Mouse (Mus musculus) liver, embryonic 14.5 days (tissue): ENCODE results near the gene Aass. TPM values are rescaled to one million over a fixed set of nuclear protein-coding genes. Genes with fewer than 3 reads are reported as not detected.
"Not testable (repeated sequence)": the region's sequence is repeated elsewhere in the genome, so short reads cannot be mapped to it uniquely, and the experiment has no call there.

Experiments used
- ATAC-seq: fragments of 200-750 bp; cut with Nextera tagmentation; 2 replicates; pipeline ENCODE4 v1.8.0; 2017; ENCODE audit warnings: moderate number of reproducible peaks, mild to moderate bottlenecking, moderate library complexity; ENCODE audit not compliant: insufficient read depth
- DNase-seq, 3 experiments: peaks; one replicate each; pipeline ENCODE4 v3.0.0-alpha.2; 2012 to 2013; ENCODE audit warnings: low read depth in 3 of 3, low spot score in 3 of 3
- H3K27ac ChIP-seq: fragments of 300-500 bp; sonication (generic); 2 replicates; pipeline ENCODE4 v1.5.1; 2014; ENCODE audit warnings: moderate library complexity, mild to moderate bottlenecking, control low read depth, inconsistent platforms
- H3K27me3 ChIP-seq: fragments of 300-500 bp; sonication (generic); 2 replicates; pipeline ENCODE4 v1.6.1; 2014; ENCODE audit warnings: mild to moderate bottlenecking, low read length, moderate library complexity; ENCODE audit not compliant: control insufficient read depth, insufficient read depth
- H3K36me3 ChIP-seq: fragments of 300-500 bp; sonication (generic); replicated peaks from 2 replicates; pipeline ENCODE4 v1.6.1; 2014; ENCODE audit warnings: low read depth; ENCODE audit not compliant: control insufficient read depth, insufficient read depth
- H3K4me1 ChIP-seq, 2 experiments: fragments of 200-500 bp in 1 of 2; fragments of 300-500 bp in 1 of 2; sonication (generic) in 1 of 2; replicated peaks; 2 replicates each; pipeline ENCODE4 v1.6.1; 2012 to 2014; ENCODE audit warnings: antibody characterized with exemption in 1 of 2, inconsistent platforms in 1 of 2, low read length in 1 of 2; ENCODE audit not compliant: control insufficient read depth in 2 of 2, insufficient read depth in 2 of 2
- H3K4me2 ChIP-seq: fragments of 300-500 bp; sonication (generic); 2 replicates; pipeline ENCODE4 v1.6.1; 2014; ENCODE audit warnings: low read depth, mild to moderate bottlenecking, control low read depth, moderate library complexity
- H3K4me3 ChIP-seq, 2 experiments: fragments of 200-500 bp in 1 of 2; fragments of 300-500 bp in 1 of 2; sonication (generic) in 1 of 2; 2 replicates each; pipeline ENCODE4 v1.5.1; 2012 to 2014; ENCODE audit warnings: low read depth in 2 of 2, low read length in 2 of 2, mild to moderate bottlenecking in 2 of 2, control low read depth in 1 of 2, inconsistent platforms in 1 of 2, moderate library complexity in 1 of 2; ENCODE audit not compliant: insufficient read depth in 1 of 2
- H3K9ac ChIP-seq: fragments of 300-500 bp; sonication (generic); replicated peaks from 2 replicates; pipeline ENCODE4 v1.6.1; 2014; ENCODE audit warnings: mild to moderate bottlenecking, control low read depth, moderate library complexity
- H3K9me3 ChIP-seq: fragments of 300-500 bp; sonication (generic); 2 replicates; pipeline ENCODE4 v1.6.1; 2016; ENCODE audit warnings: low read length, mixed read lengths; ENCODE audit not compliant: control insufficient read depth
- CTCF ChIP-seq: IDR thresholded peaks from 2 replicates; pipeline ENCODE4 v1.5.1; 2016; ENCODE audit warnings: antibody characterized with exemption, low read depth, control low read depth
- EP300 ChIP-seq: IDR thresholded peaks from 2 replicates; pipeline ENCODE4 v1.6.1; 2016; ENCODE audit warnings: antibody characterized with exemption, low read depth
- WGBS: fragments of 180-500 bp; shearing (Covaris S2); extraction: QIAGEN DNeasy Blood & Tissue Kit; methylation state at CpG from one replicate; pipeline ENCODE4 v1.1.7; 2014; ENCODE audit not compliant: insufficient replicate concordance; 5-methylcytosine and 5-hydroxymethylcytosine counted together
- polyA plus RNA-seq, 2 experiments: library from polyadenylated mRNA; depleted of rRNA in 1 of 2; stranded (reverse) in 1 of 2; unstranded in 1 of 2; fragments of >200 nt; fragmentation: Nextera tagmentation in 1 of 2; extraction: Ambion mirVana in 1 of 2; gene quantifications; 2 replicates each; pipeline versions ENCODE4 v1.2.1 to v1.2.3; 2012 to 2014

Gene Aass
- polyA plus RNA-seq, 2 experiments, result 12.8 to 19.8 TPM

- H3K4me2 ChIP-seq, result no peak overlapping the region
- WGBS, result 49% methylated on average over 4 of the region's 4 CpGs
- TF ChIP-seq EP300, result no peak
- TF ChIP-seq CTCF, result no peak
Measured at GRCm38 (mm10) chr6:23106373-23106772, 26.4 kb downstream of the Aass start.

GRCm38 (mm10) chr6:23090346-23091055 is 42.3 kb downstream of the Aass start:
- not testable (repeated sequence) for ATAC-seq, H3K4me2 ChIP-seq, H3K36me3 ChIP-seq, H3K4me3 ChIP-seq, H3K9me3 ChIP-seq, H3K27ac ChIP-seq, DNase-seq, H3K4me1 ChIP-seq, H3K9ac ChIP-seq, H3K27me3 ChIP-seq
- WGBS, result 70% methylated on average over 11 of the region's 11 CpGs

More at GRCm38 (mm10) chr6:23106373-23106772, 26.4 kb downstream of the Aass start:
- no peak overlapping the region for H3K9ac ChIP-seq
- no peak overlapping the region for H3K4me3 ChIP-seq
- no peaks in the 10 kb centered on the region for H3K9me3 ChIP-seq
- ATAC-seq, result no peak
- DNase-seq, result no peak
- no peaks in the 10 kb centered on the region for H3K4me1 ChIP-seq
- H3K27me3 ChIP-seq, result no peaks in the 10 kb centered on the region
- H3K36me3 ChIP-seq, result no peaks in the 10 kb centered on the region
- no peak overlapping the region for H3K27ac ChIP-seq

- H3K27me3 ChIP-seq, H3K9me3 ChIP-seq, H3K4me1 ChIP-seq, ATAC-seq, H3K27ac ChIP-seq, DNase-seq, H3K4me3 ChIP-seq, H3K36me3 ChIP-seq, H3K4me2 ChIP-seq, H3K9ac ChIP-seq: not testable (repeated sequence)
- 65% methylated on average over 4 of the region's 4 CpGs for WGBS
Measured at GRCm38 (mm10) chr6:23089292-23089691, 43.5 kb downstream of the Aass start.

DNA sequence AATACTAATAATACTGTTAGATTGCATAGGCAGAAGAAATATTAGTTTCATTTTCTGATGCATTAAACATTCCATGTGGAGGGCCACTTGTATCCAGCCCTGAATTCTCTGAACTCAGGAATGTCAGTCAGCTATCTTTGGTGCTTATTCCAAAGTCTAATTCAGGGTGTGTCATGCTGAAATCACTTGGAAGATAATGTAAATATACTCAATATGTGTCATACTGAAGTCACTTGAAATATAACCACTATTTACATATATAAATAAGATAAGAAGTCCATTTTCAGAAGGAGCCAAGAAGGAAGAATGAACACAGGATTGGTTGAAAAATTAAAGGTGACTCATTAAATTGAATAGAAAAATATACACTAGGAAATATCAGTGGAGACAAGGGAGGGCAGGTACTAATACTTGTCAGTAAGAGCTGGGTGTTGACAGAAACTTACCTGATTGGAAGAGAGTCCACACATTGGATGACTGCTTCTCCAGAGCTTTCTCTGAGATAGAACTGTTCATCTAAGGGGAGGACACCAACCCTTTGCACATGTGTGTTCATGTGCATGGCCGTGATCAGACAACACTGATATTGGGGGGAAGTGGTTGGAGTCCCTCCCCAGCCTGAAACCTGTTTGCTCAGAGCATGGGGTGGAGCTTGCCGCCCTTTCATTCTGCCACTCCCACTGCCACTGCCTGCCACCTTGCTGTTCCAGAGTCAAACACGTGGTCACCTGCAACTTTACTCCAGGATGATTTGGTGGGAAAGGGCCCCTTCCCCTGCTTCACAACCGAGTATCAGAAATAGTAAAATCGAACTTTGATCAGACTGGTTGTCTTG is 48.0 kb downstream of the Aass start:
- Histone ChIP-seq H3K4me1 (no peaks in the 10 kb centered on the region), H3K4me2 (no peak overlapping the region), H3K36me3 (no peaks in the 10 kb centered on the region), H3K9ac (no peak overlapping the region), H3K27ac (no peak overlapping the region), H3K4me3 (no peak overlapping the region), H3K27me3 (no peaks in the 10 kb centered on the region), H3K9me3 (no peaks in the 10 kb centered on the region)
- TF ChIP-seq CTCF, result no peak
- no peak for TF ChIP-seq EP300
- no peak for ATAC-seq
- WGBS, result 65% methylated on average over 5 of the region's 5 CpGs
- no peak for DNase-seq

GRCm38 (mm10) chr6:23079991-23080680 is 52.6 kb downstream of the Aass start:
- TF ChIP-seq EP300 (no peak), CTCF (no peak)
- 48% methylated on average over 3 of the region's 3 CpGs for WGBS
- no peaks in the 10 kb centered on the region for H3K36me3 ChIP-seq
- no peak overlapping the region for H3K4me3 ChIP-seq
- no peak overlapping the region for H3K4me2 ChIP-seq
- no peak overlapping the region for H3K9ac ChIP-seq
- H3K27ac ChIP-seq, result no peak overlapping the region
- no peaks in the 10 kb centered on the region for H3K4me1 ChIP-seq
- DNase-seq (no peak), ATAC-seq (no peak)
- H3K9me3 ChIP-seq, result no peaks in the 10 kb centered on the region
- H3K27me3 ChIP-seq, result no peaks in the 10 kb centered on the region
